Mouse (Mus musculus) heart, postnatal 14 days (tissue): ENCODE measurements around the gene Pex1. TPM values are rescaled to one million over a fixed set of nuclear protein-coding genes. Genes with fewer than 3 reads are reported as not detected.
A peak's percentile ranks its signal among the peaks of the same experiment; 100 is the strongest.
"Not testable (repeated sequence)": the region's sequence is repeated elsewhere in the genome, so short reads cannot be mapped to it uniquely, and the experiment has no call there.

Experiments used
- DNase-seq, 2 experiments: peaks; one replicate each; pipeline ENCODE4 v3.0.0; 2021 to 2022
- intact Hi-C: fragments of 180-260 bp; cut with DNase I; formaldehyde crosslinking; loops from one replicate; pipeline ENCODE4 v1.15.1; 2025
- total RNA-seq, 2 experiments: library from RNA; stranded (reverse); gene quantifications; 2 replicates each; pipeline ENCODE4 v1.2.3; 2021

Pex1 gene
- total RNA-seq, 2 experiments from 2014 or later, result 9.6 to 10.9 TPM

GRCm38 (mm10) chr5:3633951-3634350 is 38.1 kb downstream of the Pex1 start:
- DNase-seq, result peak in 1 of 2 experiments; percentile 9
- intact Hi-C loops, result no loop called here

DNA sequence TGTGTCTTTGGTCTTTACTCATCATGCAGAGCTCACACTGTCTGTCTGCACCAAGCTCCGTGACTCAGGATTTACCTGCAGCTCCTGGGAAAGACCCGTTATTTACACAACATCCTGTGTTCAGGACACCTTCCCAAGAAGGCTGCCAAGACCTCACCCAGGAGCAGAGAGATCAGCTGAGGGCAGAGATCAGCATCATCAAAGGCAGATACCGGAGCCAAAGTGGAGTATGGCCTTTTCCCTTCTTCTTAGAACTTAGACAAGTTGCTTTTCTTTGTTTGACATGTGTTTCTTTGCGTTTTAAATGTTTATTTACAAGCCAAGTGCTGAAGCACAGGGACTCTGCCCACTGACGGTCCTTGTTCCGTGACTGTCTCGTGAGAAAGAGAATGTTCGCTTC is 39.4 kb downstream of the Pex1 start:
- no peak for DNase-seq
- intact Hi-C loops, result no loop called here

DNA sequence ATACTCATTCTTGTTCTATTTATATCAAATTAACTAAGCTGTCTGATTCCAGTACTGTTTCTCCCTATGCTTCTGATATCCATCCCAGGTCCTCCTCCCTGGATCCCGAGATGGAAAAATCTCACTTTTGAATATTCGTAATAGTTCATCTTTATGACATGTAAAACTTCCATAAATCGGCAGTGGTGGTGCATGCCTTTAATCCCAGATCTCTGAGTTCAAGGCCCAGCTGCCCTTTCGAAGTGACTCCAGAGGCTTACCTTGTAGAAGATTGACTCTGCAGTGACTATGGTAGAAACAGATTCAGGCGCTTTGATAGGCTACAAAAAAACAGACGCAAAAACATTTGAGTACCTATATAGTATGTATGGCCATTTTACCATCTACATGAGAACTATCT is 48.8 kb downstream of the Pex1 start:
- DNase-seq, result no peak
- intact Hi-C loops, result loop anchor here (5.0 to 10.0 kb wide), 3 partner anchors 47 to 550 kb away; partner anchors contain the start of genes Mterf1b, Pex1 and Rbm48

- intact Hi-C loops, result loop anchor here (5.0 to 10.0 kb wide), 3 partner anchors 48 to 549 kb away; partner anchors contain the start of genes Mterf1b, Pex1 and Rbm48
- no peak for DNase-seq
Observed at GRCm38 (mm10) chr5:3645326-3645725, 49.5 kb downstream of the Pex1 start.

DNA sequence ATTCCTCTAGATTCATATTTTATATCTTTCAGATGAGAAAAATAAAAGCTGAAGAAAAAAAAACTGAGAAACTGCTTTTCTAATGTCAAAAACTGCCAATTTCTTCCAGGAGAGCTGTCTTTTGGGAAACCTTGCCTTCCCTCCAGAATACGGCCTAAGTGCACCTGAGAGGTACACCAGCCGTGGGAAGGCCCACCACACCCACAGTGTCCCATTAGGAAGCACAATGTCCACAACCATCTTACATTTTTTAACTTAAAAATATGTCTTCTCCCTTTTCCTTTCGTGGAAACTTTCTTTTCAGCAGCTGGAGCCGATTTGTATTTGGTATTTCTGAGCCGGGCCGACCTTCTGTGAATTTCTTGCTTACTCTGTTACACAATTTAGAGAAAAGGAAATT is 50.7 kb downstream of the Pex1 start:
- intact Hi-C loops, result loop anchor here (2.0 to 10.0 kb wide), 4 partner anchors 49 to 548 kb away; partner anchors contain the start of genes Ankib1, Krit1, Mterf1b and Pex1
- DNase-seq, result no peak

DNA sequence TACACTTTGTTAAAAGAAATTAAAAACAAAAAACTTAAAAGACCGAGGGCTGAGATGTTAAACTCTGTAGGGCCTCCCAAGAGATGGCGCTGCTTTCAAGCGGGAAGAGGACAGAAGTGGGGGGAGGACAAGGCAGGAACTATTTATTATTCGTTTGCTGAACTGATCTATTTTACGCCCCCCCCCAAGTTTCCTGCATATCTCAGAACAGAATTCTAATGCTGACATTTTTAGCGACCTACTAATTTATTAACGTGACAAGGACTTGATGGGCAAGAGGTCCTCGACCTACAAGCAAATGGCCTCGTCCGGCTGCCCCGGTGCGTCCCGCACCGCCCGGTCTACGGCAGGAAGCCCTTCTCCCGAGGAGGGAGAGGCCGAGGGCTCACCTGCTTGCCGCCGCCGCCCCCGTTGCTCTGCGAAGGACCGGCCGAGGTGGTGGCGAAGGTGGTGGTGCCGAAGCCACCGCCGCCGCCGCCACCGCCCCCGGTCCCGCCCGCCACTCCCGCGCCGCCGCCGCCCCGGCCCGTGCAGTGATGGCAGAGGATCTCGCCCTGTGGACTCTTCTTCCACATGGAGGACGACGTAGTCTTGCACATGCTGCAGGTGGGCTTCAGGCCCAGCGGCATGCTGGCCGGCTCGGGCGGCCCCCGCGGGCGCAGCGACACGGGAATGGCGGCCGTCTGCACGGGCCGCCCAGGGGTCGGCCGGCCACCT is 51.3 kb downstream of the Pex1 start:
- peak; percentile 45 to 56 for DNase-seq
- intact Hi-C loops, result loop anchor here (2.0 to 10.0 kb wide), 4 partner anchors 50 to 548 kb away; partner anchors contain the start of genes Ankib1, Krit1, Mterf1b and Pex1

- DNase-seq, result peak; percentile 88 to 89
- intact Hi-C loops, result loop anchor here (2.0 to 10.0 kb wide), 4 partner anchors 50 to 547 kb away; partner anchors contain the start of genes Ankib1, Krit1, Mterf1b and Pex1
Observed at GRCm38 (mm10) chr5:3647708-3648121, 51.8 kb downstream of the Pex1 start.

GRCm38 (mm10) chr5:3648206-3648848 is 52.5 kb downstream of the Pex1 start:
- intact Hi-C loops, result loop anchor here (5.0 to 10.0 kb wide), 3 partner anchors 51 to 546 kb away; partner anchors contain the start of genes Mterf1b, Pex1 and Rbm48

GRCm38 (mm10) chr5:3648849-3649210 is 53.0 kb downstream of the Pex1 start:
- intact Hi-C loops, result loop anchor here (5.0 to 10.0 kb wide), 3 partner anchors 52 to 546 kb away; partner anchors contain the start of genes Mterf1b, Pex1 and Rbm48
- DNase-seq, result no peak

More at GRCm38 (mm10) chr5:3648206-3648848, 52.5 kb downstream of the Pex1 start:
- no peak for DNase-seq

DNA sequence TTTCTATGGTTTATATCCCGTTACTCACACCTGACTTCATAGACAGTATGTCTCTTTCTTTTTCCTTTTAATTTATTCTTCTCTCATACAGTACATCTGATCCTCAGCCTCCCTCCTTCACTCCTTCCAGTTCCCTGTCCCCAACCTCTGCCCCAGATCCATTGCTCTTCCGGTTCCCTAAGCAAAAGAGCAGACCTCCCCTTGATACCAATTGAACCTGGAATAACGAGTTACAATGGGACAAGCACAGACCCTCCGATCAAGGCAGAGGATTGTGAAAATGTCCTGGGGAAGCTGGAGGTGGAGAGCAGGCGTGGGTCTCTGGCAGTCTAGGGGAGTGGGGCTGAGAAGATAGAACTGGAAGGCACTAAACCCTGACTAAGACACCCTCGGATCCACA is 55.0 kb downstream of the Pex1 start, which contains the start of gene Tmbim7:
Gene Tmbim7, plus strand, starts transcription at position 301 of the 400 bp plus-strand sequence.
- intact Hi-C loops, result no loop called here
- DNase-seq, result no peak

- intact Hi-C loops, result no loop called here
- no peak for DNase-seq
Observed at GRCm38 (mm10) chr5:3651621-3652020, 55.8 kb downstream of the Pex1 start.

DNA sequence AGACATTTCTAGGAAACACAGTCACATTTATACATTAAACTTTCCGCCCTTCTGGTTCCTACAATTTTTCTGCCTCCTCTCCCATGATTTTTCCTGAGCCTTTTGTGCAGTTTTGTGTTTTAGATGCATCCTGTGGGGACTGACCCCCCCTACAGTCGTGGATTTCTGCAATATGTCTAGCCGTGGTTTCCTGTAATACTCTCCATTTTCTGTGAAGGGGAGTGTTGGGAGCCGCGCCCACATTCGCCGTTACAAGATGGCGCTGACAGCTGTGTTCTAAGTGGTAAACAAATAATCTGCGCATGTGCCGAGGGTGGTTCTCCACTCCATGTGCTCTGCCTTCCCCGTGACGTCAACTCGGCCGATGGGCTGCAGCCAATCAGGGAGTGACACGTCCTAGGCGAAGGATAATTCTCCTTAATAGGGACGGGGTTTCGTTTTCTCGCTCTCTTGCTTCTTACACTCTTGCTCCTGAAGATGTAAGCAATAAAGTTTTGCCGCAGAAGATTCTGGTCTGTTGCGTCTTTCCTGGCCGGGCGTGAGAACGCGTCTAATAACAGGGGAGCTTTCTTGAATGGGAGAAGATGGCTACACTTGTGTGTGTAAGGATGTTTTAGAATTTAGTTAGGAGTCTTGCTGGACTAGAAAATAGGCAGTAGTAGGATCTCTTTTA is 57.2 kb downstream of the Pex1 start:
- DNase-seq, intact Hi-C loops: not testable (repeated sequence)

- intact Hi-C loops, result no loop called here
- DNase-seq, result no peak
Observed at GRCm38 (mm10) chr5:3653801-3654200, 57.9 kb downstream of the Pex1 start.

DNA sequence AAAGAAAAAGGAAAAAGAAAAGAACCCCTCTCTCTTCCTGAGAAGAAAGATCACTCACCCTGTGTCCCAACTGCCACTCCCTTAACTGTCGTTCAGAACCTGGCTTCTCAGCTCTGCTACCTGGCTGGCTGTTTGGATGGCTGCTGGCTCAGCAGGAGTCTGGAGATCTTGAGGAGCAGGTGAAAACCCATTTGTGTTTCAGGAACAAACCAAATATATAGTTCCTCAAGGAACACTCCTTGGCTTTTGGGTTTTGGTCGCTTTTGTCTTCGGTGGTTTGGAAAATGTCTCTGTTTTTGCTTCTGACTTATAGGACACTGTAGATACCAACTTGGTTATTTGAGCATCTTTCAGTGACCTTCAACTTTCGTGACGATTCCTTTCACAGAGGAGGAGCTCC is 61.2 kb downstream of the Pex1 start, which contains the start of gene Gatad1:
Gene Gatad1, minus strand, starts transcription at position 101 of the 400 bp plus-strand sequence.
- intact Hi-C loops, result no loop called here

DNA sequence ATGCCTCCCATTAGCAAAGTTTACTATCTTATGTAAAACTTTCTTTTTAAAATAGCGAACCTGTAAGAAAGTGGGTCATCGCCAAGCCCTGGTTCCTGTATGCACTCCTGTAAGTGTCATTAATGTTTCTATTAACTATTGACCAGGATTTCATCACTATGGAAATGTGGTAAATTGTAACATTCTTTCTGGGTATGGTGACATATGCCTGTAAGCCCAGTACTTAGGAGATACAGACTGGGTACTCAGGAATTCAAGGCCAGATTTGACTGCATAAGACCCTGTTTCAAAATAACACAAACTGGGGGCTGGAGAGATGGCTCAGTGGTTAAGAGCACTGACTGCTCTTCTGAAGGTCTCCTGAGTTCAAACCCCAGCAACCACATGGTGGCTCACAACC is 69.4 kb downstream of the Pex1 start:
- intact Hi-C loops, result no loop called here

More for the DNA sequence above, 61.2 kb downstream of the Pex1 start, which contains the start of gene Gatad1:
- no peak for DNase-seq

DNA sequence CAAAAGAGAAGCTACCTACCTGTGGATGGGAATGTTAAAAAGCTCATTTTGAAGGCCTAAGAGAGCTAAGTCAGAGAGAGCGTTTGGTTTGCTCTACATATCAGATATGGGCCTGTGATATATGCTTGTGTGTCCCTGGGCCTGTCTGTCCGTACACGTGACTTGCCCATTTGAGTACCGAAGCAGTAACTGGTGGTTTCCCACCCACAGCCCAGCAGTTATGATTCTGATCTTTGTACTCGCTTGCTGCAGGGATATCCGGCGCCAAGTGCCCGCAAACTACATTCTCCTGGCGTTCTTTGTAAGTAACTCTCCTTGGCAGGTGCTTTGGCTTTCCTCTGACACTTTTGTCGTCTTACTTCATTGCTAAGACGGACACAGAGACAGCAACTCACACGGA is 70.7 kb downstream of the Pex1 start:
- intact Hi-C loops, result no loop called here

More for the DNA sequence above, 69.4 kb downstream of the Pex1 start:
- no peak for DNase-seq

DNA sequence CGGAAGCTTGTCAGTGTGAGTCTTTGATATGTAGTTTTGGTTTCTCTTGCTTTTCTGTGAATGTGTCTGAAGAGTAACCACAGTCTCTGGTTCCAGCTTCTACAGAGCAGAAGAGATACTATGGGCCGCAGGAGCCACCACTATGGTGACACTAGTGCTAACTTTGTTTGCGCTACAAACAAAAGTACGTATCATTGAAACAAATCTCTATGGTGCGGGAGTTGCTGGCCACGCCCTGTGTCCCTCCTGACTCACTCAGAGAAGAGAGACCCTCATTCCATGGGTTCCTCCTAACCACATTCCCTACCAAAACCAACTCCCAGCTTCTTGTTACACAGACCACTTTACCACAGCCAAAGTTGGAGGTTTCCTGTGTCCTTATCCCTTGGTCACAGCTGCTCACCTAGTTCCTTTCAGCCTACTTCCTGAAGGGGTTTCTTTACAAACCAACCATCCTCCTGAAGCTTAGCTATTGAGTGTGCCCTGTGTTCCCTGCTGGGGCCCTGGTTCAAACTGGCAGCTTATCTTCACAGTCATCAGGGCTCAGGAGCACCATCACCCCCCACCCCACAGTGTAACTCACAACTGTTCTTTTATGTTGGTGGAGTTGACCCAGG is 74.2 kb downstream of the Pex1 start:
- intact Hi-C loops, result no loop called here

More for the DNA sequence above, 70.7 kb downstream of the Pex1 start:
- DNase-seq, result no peak

More for the DNA sequence above, 74.2 kb downstream of the Pex1 start:
- no peak for DNase-seq
